ENCODE assay signal across 8 mouse cellular contexts in genomic region chr7:16048164-16048564, GRCm38 (mm10). TPM values are rescaled to one million over a fixed set of nuclear protein-coding genes. Genes with fewer than 3 reads are reported as not detected.
DNase-seq lines count a peak whose midpoint lies in the region; ATAC-seq and TF ChIP-seq lines count a peak whose summit lies in the region.

No protein-coding gene starts in this region.

- H3K4me2 ChIP-seq in hindbrain, postnatal 0 days (ENCODE audit: low read depth, low read length), result peak overlapping the region; percentile 91

- H3K27me3 ChIP-seq in hindbrain, postnatal 0 days (ENCODE audit: insufficient read depth, low read length), result no peaks in the 10 kb centered on the region
- no peaks in the 10 kb centered on the region for H3K27me3 ChIP-seq in megakaryocyte, embryonic 14.5 days (replicated peaks)

- peaks cover 25% of the 10 kb centered on the region for H3K4me1 ChIP-seq in hindbrain, postnatal 0 days (ENCODE audit: insufficient read depth, low read length)
- peaks cover 55% of the 10 kb centered on the region for H3K4me1 ChIP-seq in megakaryocyte, embryonic 14.5 days

- peak overlapping the region; percentile 95 for H3K9ac ChIP-seq in hindbrain, postnatal 0 days (replicated peaks; ENCODE audit: low read length)

- H3K27ac ChIP-seq in gastrocnemius, adult 2 months, result peak overlapping the region; percentile 96
- peak overlapping the region; percentile 98 for H3K27ac ChIP-seq in hindbrain, postnatal 0 days

- TF ChIP-seq CTCF in gastrocnemius, adult 2 months (IDR thresholded peaks at IDR 0.05), result no peak
- no peak for TF ChIP-seq CTCF in hindbrain, postnatal 0 days (IDR thresholded peaks at IDR 0.05; ENCODE audit: low read depth)

- H3K4me3 ChIP-seq in gastrocnemius, adult 2 months, result peak overlapping the region; percentile 82
- H3K4me3 ChIP-seq in hindbrain, postnatal 0 days (ENCODE audit: low read length), result peak overlapping the region; percentile 72
- peak overlapping the region; percentile 100 for H3K4me3 ChIP-seq in megakaryocyte, embryonic 14.5 days (replicated peaks)

- H3K36me3 ChIP-seq in hindbrain, postnatal 0 days (ENCODE audit: insufficient read depth, low read length), result no peaks in the 10 kb centered on the region
- peaks cover 17% of the 10 kb centered on the region for H3K36me3 ChIP-seq in megakaryocyte, embryonic 14.5 days (replicated peaks; ENCODE audit: low read length)

- ATAC-seq in common myeloid progenitor, adult 5-6 weeks (replicated peaks; ENCODE audit: low read depth, poor library complexity, severe bottlenecking), result peak; percentile 61
- ATAC-seq in hindbrain, postnatal 0 days, result peak; percentile 88

- DNase-seq in ZHBTc4 (ENCODE audit: low read depth, low spot score), result peak; percentile 98
- peak; percentile 97 for DNase-seq in gastrocnemius, adult 2 months
- DNase-seq in hindbrain, postnatal 0 days (ENCODE audit: low spot score), result peak; percentile 98
- DNase-seq in left cerebral cortex, adult 8-10 months (ENCODE audit: low spot score in 2 of 2), result peak; percentile 97
- DNase-seq in right cerebral cortex, postnatal 10 days (ENCODE audit: low spot score in 2 of 2), result peak; percentile 98
- peak; percentile 95 for DNase-seq in urinary bladder, postnatal 25 days (ENCODE audit: low spot score)

- intact Hi-C loops in gastrocnemius, adult 2 months (cut with DNase I), result loop anchor here (2.0 to 5.0 kb wide), 2 partner anchors 51 to 116 kb away; partner anchors contain the start of gene Napa

- no peaks in the 10 kb centered on the region for H3K9me3 ChIP-seq in hindbrain, postnatal 0 days (ENCODE audit: low read length)
- no peaks in the 10 kb centered on the region for H3K9me3 ChIP-seq in megakaryocyte, embryonic 14.5 days

- under 1% methylated on average over 19 of the region's 20 CpGs for WGBS in hindbrain, postnatal 0 days

RNA-seq across cellular contexts. Expression of gene Bicra, which starts 0.4 kb away (rescaled TPM):
- total RNA-seq in common myeloid progenitor, adult 5-6 weeks (2017), result 1.2 and 2.5 TPM in 2 replicates
- total RNA-seq in gastrocnemius, adult 2 months (2021), result 1 to 10 TPM; 6.8 to 7.1 TPM
- 6.2 and 8.5 TPM in 2 replicates for total RNA-seq in hindbrain, postnatal 0 days (2014; rRNA removed)
- 3.4 and 3.8 TPM in 2 replicates for polyA plus RNA-seq in hindbrain, postnatal 0 days (2015; fragmentation: Nextera tagmentation; extraction: Ambion mirVana)
- 10 to 100 TPM; 10.2 to 15.0 (median 13.0) TPM for total RNA-seq in left cerebral cortex, adult 8-10 months (2022)
- 30.6 and 132 TPM in 2 replicates for polyA plus RNA-seq in megakaryocyte, embryonic 14.5 days (2012; ENCODE audit: insufficient read depth, low replicate concordance)

RNA-seq across cellular contexts. Expression of gene Zfp541, which starts 13.4 kb away (rescaled TPM):
- not detected in 2 replicates for total RNA-seq in common myeloid progenitor, adult 5-6 weeks (2017)
- total RNA-seq in gastrocnemius, adult 2 months (2021), result not detected
- 0.31 and 0.72 TPM in 2 replicates for total RNA-seq in hindbrain, postnatal 0 days (2014; rRNA removed)
- polyA plus RNA-seq in hindbrain, postnatal 0 days (2015; fragmentation: Nextera tagmentation; extraction: Ambion mirVana), result 0.15 and 0.24 TPM in 2 replicates
- under 1 TPM; 0.59 to 0.81 (median 0.68) TPM for total RNA-seq in left cerebral cortex, adult 8-10 months (2022)
- 0.15 TPM in 1 of 2 replicates, not detected in the other for polyA plus RNA-seq in megakaryocyte, embryonic 14.5 days (2012; ENCODE audit: insufficient read depth, low replicate concordance)

RNA-seq across cellular contexts. Expression of gene Napa, which starts 50.1 kb away (rescaled TPM):
- total RNA-seq in common myeloid progenitor, adult 5-6 weeks (2017), result 61.1 and 65.9 TPM in 2 replicates
- 100 to 1,000 TPM in 1 of 2 experiments, 10 to 100 TPM in 1; 99.2 to 113 TPM for total RNA-seq in gastrocnemius, adult 2 months (2021)
- 413 and 441 TPM in 2 replicates for total RNA-seq in hindbrain, postnatal 0 days (2014; rRNA removed)
- polyA plus RNA-seq in hindbrain, postnatal 0 days (2015; fragmentation: Nextera tagmentation; extraction: Ambion mirVana), result 253 and 256 TPM in 2 replicates
- total RNA-seq in left cerebral cortex, adult 8-10 months (2022), result 100 to 1,000 TPM; 256 to 282 (median 272) TPM
- 161 and 318 TPM in 2 replicates for polyA plus RNA-seq in megakaryocyte, embryonic 14.5 days (2012; ENCODE audit: insufficient read depth, low replicate concordance)

Comparison
In these comparisons a context has a peak if more than half of its experiments do, and no peak if none do; other contexts are left out.
1. Peak in every context shown above with its lines: DNase-seq, ATAC-seq, H3K4me3 ChIP-seq and H3K27ac ChIP-seq.